19 mouse cellular contexts compared by ENCODE assay signal in the genomic region with DNA sequence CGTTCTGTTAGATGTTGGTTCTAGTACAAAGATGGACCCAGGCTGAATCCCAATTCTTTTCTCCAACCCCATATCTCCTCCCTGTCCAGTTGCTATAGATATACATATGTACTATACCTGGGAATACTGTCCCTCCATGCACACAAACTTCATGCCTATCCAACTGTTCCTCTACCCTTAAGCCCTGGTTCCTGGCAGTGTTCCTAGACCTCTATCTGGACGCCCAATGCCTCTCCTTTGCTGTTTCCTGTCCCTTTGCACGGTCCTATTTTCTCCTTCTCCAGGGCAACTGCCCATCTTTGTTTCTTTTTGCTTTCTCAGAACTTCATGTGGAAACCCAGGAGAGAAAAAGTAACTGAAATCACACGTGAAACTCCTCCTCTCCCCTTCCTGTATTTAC.
A peak's percentile ranks its signal among the peaks of the same experiment; 100 is the strongest.
DNase-seq lines count a peak whose midpoint lies in the region; ATAC-seq and TF ChIP-seq lines count a peak whose summit lies in the region.
"Had no signal": no experiment of that assay in that cellular context is flagged by ENCODE, and none has a peak within 500 bp of the region (broad histone marks: within the 10 kb centered on the region; RNA-seq: fewer than 3 reads in every experiment).

No protein-coding gene starts in this region.

- no peak overlapping the region for H3K4me3 ChIP-seq in layer of hippocampus, adult 2 months
- H3K4me3 ChIP-seq in midbrain, embryonic 16.5 days (ENCODE audit: low read depth, low read length), result no peak overlapping the region
- H3K4me3 ChIP-seq in forebrain, embryonic 14.5 days (ENCODE audit: low read depth, low read length), result no peak overlapping the region
- H3K4me3 ChIP-seq: embryonic facial prominence, embryonic 13.5 days; forebrain, embryonic 13.5 days; gastrocnemius, adult 2 months; heart, adult 2 months; hindbrain, embryonic 12.5 days had no signal

- WGBS in midbrain, embryonic 16.5 days, result 79% methylated on average over 4 of the region's 4 CpGs
- 88% methylated on average over 4 of the region's 4 CpGs for WGBS in forebrain, embryonic 14.5 days

- no peaks in the 10 kb centered on the region for H3K27me3 ChIP-seq in midbrain, embryonic 16.5 days (ENCODE audit: control insufficient read depth, insufficient read depth, low read depth, low read length)
- H3K27me3 ChIP-seq in forebrain, embryonic 14.5 days (replicated peaks; ENCODE audit: control insufficient read depth, insufficient read depth, low read length), result no peaks in the 10 kb centered on the region
- H3K27me3 ChIP-seq: embryonic facial prominence, embryonic 13.5 days; forebrain, embryonic 13.5 days; hindbrain, embryonic 12.5 days had no signal

- H3K4me1 ChIP-seq in midbrain, embryonic 16.5 days (ENCODE audit: control insufficient read depth, insufficient read depth, low read length), result peaks cover 3% of the 10 kb centered on the region; the same call in 1 of the 2 replicates
- H3K4me1 ChIP-seq in forebrain, embryonic 14.5 days (ENCODE audit: control insufficient read depth, insufficient read depth, low read length), result no peaks in the 10 kb centered on the region
- H3K4me1 ChIP-seq: forebrain, embryonic 13.5 days; hindbrain, embryonic 12.5 days had no signal

- H3K9ac ChIP-seq in midbrain, embryonic 16.5 days (ENCODE audit: low read depth, low read length), result no peak overlapping the region
- H3K9ac ChIP-seq in forebrain, embryonic 14.5 days (ENCODE audit: low read length), result no peak overlapping the region
- H3K9ac ChIP-seq: embryonic facial prominence, embryonic 13.5 days; forebrain, embryonic 13.5 days; hindbrain, embryonic 12.5 days had no signal

- H3K27ac ChIP-seq in layer of hippocampus, adult 2 months, result peak overlapping the region; percentile 88
- H3K27ac ChIP-seq in midbrain, embryonic 16.5 days (ENCODE audit: low read length), result no peak overlapping the region
- no peak overlapping the region for H3K27ac ChIP-seq in forebrain, embryonic 14.5 days (ENCODE audit: low read depth, low read length)
- H3K27ac ChIP-seq: embryonic facial prominence, embryonic 13.5 days; forebrain, embryonic 13.5 days; gastrocnemius, adult 2 months; heart, adult 2 months; hindbrain, embryonic 12.5 days had no signal

- TF ChIP-seq CTCF in layer of hippocampus, adult 2 months (conservative IDR thresholded peaks at IDR 0.05), result no peak

- H3K36me3 ChIP-seq in midbrain, embryonic 16.5 days (ENCODE audit: control insufficient read depth, insufficient read depth, low read length), result no peaks in the 10 kb centered on the region
- H3K36me3 ChIP-seq in forebrain, embryonic 14.5 days (ENCODE audit: control insufficient read depth, insufficient read depth, low read length), result no peaks in the 10 kb centered on the region
- H3K36me3 ChIP-seq: embryonic facial prominence, embryonic 13.5 days; hindbrain, embryonic 12.5 days had no signal

- no peaks in the 10 kb centered on the region for H3K9me3 ChIP-seq in midbrain, embryonic 16.5 days (replicated peaks; ENCODE audit: control insufficient read depth, low read length, poor library complexity, severe bottlenecking)
- H3K9me3 ChIP-seq in forebrain, embryonic 14.5 days (replicated peaks; ENCODE audit: control insufficient read depth, low read length), result no peaks in the 10 kb centered on the region
- H3K9me3 ChIP-seq: embryonic facial prominence, embryonic 13.5 days; forebrain, embryonic 13.5 days; hindbrain, embryonic 12.5 days had no signal

- no peak overlapping the region for H3K4me2 ChIP-seq in midbrain, embryonic 16.5 days (ENCODE audit: low read length)
- no peak overlapping the region for H3K4me2 ChIP-seq in forebrain, embryonic 14.5 days (ENCODE audit: low read length)
- H3K4me2 ChIP-seq: embryonic facial prominence, embryonic 13.5 days; forebrain, embryonic 13.5 days; hindbrain, embryonic 12.5 days had no signal

- DNase-seq in cerebellum, adult 18-20 months, result peak; percentile 24 to 41
- DNase-seq in cerebellum, adult 11 months, result no peak
- DNase-seq in layer of hippocampus, adult 2 months (ENCODE audit: low spot score in 2 of 2), result no peak
- DNase-seq in layer of hippocampus, adult 18-20 months (ENCODE audit: low spot score in 2 of 2), result no peak
- DNase-seq in cerebellum, postnatal 14 days, result peak; percentile 25 to 45
- no peak for DNase-seq in forebrain, embryonic 14.5 days (ENCODE audit: low spot score)
- DNase-seq: adrenal gland, postnatal 10 days; gastrocnemius, adult 2 months; heart, adult 2 months; heart, postnatal 10 days; heart, postnatal 4 days; kidney, adult 8-10 months had no signal

- no peak for ATAC-seq in midbrain, embryonic 16.5 days
- ATAC-seq in forebrain, embryonic 14.5 days, result no peak
- ATAC-seq: forebrain, embryonic 13.5 days; hindbrain, embryonic 16.5 days; inflammation-experienced regulatory T-cells, adult 6 months; intestine, postnatal 0 days had no signal

Comparison
In these comparisons a context has a peak if more than half of its experiments do, and no peak if none do; other contexts are left out.
1. DNase-seq: peak in cerebellum, adult 18-20 months (2 of 2) and cerebellum, postnatal 14 days (2 of 2); none in cerebellum, adult 11 months (single experiment), layer of hippocampus, adult 2 months (0 of 2), layer of hippocampus, adult 18-20 months (0 of 2) and forebrain, embryonic 14.5 days (single experiment).